Mouse (Mus musculus) erythroid progenitor cell, adult 5-6 weeks (primary cell): ENCODE measurements around the gene Ssh2. TPM values are rescaled to one million over a fixed set of nuclear protein-coding genes. Genes with fewer than 3 reads are reported as not detected.

Source experiments
- ATAC-seq: replicated peaks from 2 replicates; pipeline ENCODE4 v1.8.0; 2016; ENCODE audit warnings: moderate number of reproducible peaks, mild to moderate bottlenecking, moderate TSS enrichment, inconsistent platforms; ENCODE audit not compliant: poor library complexity, low FRiP score, severe bottlenecking
- total RNA-seq, 2 experiments: library from RNA; stranded (forward) in 1 of 2; stranded (reverse) in 1 of 2; fragments of 150-400 nt in 1 of 2; fragments of 186-747, 209-891 nt in 1 of 2; gene quantifications; 2 replicates each; pipeline versions ENCODE4 v1.2.3 to v1.2.4; 2015 to 2017; ENCODE audit warnings: low replicate concordance in 2 of 2

The Ssh2 gene
- total RNA-seq (2015; ENCODE audit: low replicate concordance) (40.7 and 44.0 TPM in 2 replicates), total RNA-seq (2017; ENCODE audit: low replicate concordance) (18.8 and 30.5 TPM in 2 replicates)

DNA sequence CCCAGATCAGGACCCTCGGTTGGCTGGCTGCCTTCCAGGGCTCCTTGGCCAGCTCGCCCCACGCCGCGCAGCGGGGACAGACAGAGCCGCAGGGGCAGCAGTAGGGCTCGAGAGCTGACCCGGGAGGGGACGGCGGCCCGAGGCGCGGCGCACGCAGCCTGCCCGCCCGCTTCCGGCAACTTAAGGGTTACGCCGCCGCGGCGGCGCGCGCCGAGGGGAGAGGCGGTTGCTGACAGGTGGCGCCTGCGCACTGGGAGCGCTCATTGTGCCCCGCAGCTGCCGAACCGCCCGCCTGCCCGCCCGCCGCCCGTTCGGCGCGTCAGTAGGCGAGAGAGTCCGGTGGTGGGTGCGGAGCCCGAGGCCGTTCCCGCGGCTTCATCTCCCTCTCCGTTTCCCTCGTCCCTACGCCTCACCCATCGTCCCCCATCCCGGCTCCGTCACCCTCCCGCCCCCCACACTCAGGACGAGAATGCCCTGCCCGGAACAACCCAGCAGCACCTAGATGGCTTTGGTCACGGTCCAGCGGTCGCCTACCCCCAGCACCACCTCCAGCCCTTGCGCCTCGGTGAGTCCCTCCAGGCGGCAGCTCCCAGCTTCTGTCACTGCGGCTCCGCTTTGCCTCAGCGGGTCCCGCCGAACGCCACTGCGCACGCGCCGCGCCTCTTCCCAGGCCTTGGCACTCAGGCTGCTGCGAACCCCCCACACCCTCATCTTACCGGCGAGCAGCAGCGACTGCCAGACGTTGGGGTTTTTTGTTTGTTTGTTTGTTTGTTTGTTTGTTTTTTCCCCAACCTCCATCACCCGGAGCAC, at the start of gene Ssh2:
Ssh2 (plus strand) TSS at position 337 of the 810 bp plus-strand sequence.
- peak; percentile 89 for ATAC-seq

DNA sequence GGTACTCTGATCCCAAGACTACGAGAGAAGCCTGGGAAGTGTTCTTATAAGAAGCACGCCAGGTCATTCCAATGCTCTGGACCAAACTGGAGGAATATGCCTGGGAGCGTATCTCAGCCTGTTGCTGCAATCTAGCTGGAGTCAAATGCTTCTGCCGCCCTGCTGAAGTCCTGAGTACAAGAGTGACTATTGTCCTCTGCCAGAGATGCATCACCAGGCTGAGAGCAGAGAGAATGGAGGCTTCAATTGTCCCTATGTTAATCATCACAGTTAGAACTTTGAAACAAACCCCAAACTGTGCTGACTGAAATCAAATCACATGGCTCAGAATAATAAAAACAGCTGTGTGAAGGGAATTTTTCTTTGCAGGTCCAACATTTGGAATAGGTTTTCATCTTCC, 42.4 kb upstream of the Ssh2 start:
- ATAC-seq, result no peak

DNA sequence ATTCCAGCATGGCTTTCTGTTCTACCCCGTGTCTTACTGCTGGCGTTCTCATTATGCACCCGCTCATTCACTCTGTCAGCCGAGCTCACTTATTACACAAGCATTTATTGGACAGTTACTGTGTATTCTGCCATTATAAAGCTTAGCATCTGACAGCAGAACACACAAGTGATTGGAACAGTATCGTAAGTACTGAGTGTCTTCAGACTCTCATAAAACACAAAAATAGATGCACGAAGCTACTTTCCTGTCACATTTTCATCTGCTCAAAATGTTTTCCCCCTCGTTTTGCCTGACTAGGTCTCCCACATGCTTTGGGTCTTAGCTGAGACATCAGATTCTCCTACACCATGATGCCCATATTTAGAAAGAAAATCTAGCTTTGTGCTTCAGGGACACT, 41.6 kb upstream of the Ssh2 start:
- no peak for ATAC-seq

DNA sequence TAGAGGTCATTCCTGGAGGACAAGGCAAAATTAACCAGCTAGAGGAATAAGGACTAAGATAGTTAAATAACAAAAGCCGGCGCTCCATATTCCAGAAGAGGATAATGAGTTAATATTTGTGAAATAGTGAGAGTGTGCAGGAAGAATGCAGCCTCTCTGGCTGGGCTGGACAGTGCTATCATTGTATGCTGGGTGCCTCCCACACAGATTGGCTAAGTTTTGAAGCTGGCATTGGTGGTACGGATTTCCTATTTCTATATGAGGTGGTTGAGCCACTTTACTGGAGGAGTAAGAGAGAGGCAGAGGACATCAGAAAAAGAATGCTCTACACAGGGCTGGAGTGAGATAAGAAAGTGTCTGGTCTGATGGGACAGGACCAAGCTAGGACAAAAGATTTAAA, 36.3 kb upstream of the Ssh2 start:
- ATAC-seq, result no peak

DNA sequence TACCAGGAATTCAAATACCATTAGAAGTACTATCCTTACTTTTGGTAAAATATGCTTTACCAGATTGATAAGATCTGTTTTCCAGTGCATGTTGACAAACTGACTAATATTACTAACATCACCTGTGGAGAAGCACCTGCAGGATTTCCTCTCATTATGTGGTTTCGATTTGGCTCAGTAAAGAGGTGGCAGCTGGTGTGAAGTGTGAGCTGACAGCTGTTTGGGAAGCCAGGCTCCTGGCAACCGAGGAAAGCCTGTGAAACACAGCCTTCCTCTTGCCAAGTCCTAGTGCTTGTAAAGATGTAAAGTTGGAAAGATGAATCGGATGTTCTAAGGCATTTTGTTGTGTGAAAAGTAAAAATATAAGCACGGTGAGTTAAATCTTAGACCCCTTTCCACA, 35.2 kb upstream of the Ssh2 start:
- ATAC-seq, result no peak

DNA sequence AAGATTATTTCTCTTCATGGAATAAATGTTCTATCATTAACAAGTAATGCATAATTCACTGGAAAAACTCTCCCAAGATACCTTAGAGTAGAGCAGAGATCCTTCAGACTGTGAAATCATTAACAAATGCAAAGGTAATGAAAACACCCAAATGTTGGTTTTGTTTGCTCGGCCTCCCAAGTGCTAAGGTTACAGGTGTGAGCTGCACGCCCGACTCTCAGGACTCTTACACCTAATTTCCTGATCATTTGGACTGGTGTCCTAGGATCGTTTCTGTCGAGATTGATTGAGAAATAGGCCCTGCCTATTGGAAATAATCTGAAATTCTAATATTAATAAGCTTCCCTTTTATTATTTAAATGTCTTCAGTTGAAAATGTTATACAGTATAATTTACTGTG, 34.6 kb upstream of the Ssh2 start:
- no peak for ATAC-seq

DNA sequence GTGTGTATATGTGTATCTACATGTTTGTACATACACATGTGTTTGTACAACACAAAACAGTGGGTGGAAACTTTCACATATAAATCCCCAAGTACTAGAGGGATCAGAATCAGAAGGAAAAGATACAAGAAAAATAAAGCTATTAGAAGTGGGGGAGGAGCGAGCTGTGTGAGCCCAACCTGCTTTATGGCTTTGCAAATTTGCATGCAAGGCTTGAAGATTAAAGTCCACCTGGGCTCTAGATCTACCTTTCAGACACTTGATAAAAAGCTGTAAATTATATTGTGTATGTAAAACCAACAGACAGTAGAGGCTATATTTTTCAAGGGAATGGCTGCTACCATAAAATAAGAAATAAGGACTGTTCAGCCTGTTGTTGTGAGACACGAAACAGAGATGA, 34.0 kb upstream of the Ssh2 start:
- ATAC-seq, result no peak

DNA sequence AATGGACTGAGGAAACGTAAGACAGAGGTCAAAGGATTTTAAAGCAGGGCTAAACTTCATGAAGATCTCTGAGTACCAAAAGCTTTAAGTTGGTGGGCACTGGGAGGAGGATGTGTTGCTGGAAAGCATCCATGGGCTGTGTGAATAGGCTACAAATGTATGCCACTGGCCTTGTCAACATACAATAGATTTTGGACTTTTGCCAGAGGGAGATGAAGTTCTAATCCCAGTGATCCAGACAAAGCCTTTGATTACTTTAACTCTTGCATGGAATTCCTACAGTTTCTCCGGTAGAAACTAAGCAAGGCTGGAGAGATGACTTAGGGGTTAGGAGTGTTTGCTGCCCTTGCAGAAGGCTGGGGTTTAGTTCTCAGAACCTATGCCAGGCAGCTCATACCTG, 33.5 kb upstream of the Ssh2 start:
- ATAC-seq, result no peak

DNA sequence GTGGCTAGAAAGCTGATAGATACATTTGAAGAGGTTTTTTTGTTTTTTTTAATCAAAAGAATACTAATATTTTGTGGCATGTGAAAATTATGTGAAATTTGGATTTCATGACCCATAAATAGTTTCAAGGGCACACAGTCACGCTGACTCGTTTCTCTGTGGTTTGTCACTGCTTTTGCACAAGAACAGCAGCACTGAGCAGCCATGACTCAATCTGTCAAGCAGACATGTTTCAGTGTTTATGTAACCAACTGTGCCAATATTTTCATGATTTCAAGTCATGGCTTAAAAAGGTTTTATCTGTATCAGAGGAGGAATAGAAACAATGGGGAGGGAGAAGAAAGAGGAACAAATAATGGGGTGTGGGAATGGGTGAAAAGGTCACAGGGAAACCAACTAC, 31.2 kb upstream of the Ssh2 start:
- ATAC-seq, result no peak

DNA sequence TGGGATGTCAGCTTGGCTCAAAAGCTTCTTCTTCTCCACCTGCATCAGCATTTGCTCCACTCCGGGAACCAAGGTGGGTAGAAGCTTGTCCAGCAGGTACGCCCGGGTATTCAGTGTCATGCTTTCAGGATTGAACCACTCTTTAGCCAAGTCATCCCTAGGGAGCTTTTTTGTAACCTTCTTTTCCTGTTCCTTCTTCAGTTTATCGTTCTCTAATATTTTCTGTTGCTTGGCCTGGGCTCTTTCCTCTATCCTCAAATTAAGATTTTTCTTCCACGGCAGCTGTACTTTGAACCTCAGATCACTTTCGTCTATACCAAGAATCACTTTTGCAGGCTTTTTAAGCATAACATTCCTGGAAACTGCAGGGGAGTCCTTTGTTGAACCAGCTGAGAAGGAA, 27.2 kb upstream of the Ssh2 start, which contains the start of gene Efcab5:
Efcab5 (minus strand) TSS at position 101 of the 400 bp plus-strand sequence.
- no peak for ATAC-seq

DNA sequence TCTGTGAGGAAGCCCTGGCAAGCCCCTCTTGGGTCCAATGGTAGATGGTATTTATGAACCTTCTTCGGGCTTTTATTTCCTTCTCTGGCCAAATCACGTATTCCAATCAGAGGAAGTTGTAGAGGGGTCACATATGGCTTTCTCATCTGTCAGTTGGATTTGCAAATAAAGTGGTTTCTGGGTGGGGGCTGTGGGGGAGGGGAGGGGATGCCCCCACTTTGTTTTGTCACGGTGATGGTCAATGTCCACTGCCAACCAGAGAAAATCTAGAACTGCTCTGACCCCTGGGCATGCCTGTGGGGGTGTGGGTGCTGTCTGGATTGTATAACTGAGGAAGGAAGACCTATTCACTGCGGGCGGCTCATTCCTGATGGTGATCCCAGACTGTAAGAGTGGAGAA, 22.7 kb upstream of the Ssh2 start:
- no peak for ATAC-seq

DNA sequence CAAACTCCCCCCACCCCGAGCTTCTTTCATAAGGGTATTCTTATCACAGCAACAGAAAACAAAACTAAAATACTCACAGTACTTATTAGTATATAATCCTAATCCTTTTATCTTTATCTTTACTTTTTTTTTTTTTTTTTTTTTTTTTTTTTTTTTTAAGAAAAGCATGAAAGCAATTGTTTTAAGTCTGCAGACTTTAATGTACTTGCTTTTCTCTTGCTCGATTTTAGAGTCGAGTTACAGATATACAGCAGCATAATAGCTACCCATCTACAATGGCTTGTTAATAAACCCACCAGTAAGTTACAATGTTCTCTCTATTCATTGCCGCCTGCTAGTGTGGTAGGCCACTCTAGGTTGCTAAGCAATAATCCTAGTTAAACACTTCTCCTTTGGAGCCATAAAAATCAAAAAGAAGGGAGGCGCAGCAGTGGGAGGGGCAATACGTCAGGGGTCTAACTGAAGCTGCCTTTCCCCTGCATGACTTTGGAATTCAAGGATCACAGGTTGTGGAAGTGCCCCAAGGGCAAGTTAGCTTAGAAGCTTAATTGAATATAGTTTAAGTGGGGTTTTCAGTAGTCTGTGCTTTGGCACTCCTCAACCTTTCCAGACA, 22.0 kb upstream of the Ssh2 start:
- ATAC-seq, result no peak

DNA sequence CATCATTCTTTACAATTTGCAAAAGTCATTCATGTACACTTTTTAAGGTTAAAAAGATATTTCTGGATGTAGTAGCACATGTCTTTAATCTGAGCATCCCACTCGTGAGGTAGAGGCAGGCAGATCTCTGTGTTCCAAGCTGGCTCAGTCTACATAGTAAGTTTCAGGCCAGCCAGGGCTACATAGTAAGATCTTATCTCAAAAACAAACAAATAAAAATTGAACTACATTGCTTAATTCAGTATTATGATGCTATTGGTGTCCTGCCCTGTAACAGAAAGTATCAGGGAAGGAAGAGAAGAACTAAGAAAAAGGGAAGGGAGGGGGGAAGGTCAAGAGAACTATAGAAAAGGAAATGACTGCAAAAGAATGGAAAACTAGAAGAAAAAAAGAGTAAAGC, 21.3 kb upstream of the Ssh2 start:
- ATAC-seq, result no peak

DNA sequence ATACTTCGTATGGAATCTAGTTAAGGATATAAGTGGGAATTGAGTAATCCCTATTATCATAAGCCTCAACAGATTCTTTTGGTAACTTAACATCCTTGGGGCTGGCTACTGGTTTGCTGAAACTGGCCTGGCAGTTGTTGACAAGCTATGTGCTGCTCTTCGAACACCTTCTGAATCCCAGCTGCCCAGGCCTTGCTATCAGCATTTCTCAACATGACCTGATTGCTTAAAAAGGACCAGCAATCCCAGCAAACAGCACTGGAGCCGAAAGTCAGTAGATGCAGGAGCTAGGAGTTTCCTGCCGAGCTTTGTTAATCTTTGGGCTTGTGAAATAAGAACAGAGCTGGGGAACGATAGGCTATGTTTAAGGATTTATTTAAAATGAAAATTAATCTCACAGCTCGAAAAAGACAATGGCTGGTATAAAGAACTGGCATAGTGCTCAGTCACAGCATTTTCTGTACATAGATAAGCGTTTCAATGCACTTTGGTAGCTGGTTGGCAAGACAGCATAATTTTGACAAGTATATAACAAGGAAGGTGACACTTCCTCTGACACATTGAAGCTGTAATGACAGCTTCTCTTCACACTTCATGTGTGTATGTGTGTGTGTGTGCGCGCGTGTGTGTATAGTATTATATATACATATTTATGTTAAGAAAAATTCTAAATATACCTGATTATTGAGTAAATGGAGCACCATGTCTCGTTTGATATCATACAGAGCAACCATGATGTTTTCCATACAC, 20.6 kb upstream of the Ssh2 start:
- no peak for ATAC-seq

DNA sequence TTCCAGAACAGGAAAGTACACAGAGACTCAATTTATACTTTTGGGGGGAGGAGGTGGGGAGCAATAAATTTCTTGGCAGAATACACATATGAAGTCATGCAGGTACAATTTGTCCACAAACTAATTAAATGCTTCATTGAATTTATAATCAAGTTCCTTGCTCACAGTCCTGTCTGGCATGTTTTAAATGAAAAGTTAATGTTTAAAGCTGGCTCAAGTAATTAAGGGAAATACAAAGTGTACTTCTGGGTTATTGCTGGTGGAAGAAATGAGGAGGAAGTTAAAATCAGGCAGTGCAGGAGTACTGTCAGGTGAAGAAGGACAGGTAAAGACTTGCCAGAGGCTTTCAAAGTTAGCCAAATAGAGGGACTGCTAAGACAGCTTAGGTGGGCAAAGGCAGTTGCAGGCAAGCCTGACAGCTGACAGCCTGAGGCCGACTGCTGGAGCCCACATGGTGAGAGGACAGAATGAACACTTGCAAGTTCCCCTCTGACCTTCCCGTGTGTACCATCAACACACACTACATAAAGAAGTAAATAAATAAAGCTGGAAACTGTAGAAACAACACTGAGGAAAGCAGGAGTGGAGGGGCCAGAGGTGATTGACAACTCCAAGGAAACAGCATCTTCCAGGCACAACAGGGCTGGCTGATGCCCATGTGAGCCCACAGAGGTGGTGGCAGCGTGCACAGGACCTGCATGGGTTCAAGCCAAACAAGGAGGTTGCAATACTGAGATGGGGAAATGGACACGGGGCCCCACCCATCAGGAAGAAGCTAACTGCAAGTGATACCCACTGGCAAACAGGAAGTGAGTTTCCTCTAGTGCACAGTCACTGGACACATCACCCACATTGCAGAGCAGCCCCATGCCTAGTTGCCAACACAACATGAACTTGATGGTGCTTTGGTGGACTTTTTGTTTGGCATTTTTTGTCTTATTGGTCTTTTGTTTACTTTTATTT, 19.6 kb upstream of the Ssh2 start:
- ATAC-seq, result no peak

DNA sequence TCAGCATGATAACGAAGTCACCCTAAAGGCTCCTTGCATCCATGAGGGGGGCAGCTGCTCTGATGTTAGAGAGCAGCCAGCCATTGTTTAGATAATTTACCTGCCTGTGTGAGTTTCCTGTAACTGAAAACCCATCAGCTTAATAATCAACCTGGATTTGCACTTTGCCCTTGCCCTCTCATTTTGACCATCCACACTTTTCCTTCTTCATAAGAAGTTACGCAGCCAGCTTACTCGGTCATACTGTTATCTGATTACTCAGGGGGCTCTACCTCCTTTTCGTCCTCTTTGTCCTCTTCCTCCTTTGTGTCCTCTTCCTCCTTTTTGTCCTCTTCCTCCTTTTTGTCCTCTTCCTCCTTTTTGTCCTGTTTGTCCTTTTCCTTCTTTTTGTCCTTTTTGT, 16.5 kb upstream of the Ssh2 start:
- ATAC-seq, result no peak

DNA sequence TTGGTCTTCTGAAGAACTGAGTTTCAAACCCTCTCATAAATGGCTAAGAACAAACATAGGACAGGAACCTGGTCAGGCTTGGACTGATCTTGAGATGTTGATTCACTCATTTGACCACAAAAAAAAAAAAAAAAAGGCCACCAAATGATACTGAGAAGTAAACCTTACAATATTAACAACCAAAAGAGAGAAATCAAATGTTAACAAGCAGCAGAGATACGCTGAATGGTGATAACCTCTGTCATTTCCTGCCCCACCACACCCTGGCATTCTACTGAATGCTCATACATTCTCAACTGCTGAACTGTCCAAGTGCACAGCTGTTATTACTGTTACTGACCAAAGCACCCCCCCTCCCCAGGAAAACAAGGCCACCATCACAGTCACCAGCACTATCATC, 15.4 kb upstream of the Ssh2 start:
- ATAC-seq, result no peak

DNA sequence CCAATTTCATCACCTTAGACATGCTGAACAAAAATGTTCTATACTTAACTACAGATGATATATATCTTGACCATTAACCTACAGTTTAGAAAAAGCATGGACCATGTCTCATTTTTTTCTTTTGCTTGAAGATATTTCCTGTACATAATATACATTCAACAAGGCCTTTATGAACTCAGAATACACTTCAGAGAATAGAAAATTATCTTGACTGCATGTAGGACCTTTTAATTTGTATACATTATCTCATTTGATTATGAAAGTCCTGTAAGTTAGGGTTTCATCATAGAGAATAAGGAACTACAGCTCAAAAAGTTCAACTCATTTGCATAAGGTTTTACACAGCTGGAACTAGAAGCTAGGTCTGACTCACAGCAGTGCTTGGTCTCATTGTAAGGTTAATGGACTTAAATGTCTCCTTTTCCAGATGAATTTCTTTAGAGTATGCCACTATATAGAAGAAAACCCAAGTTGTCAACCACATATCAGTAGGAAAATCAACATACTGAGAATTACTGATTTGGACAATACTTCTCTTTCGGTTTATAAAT, 1.9 kb upstream of the Ssh2 start:
- ATAC-seq, result no peak

DNA sequence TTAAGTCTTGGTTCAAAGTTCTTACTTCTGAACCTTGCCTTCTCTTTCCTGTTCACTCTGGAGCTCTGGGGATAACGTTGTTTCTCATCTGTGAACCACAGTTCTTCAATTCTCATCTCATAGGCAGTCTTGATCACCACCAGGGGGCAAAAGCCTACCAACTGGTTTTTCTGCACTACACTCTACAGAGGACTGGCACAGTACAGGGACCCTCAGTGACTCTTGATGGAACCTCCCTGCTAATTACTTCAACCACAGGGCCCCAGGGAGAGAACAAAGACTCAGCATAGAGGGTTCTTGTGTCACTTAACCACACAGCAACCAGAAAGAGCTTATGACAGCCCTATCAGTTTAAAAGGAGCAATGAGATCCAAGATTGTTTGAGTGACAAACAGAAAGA, 1.3 kb upstream of the Ssh2 start:
- peak; percentile 56 for ATAC-seq
